ENCODE assay signal across 8 mouse cellular contexts in the genomic region with DNA sequence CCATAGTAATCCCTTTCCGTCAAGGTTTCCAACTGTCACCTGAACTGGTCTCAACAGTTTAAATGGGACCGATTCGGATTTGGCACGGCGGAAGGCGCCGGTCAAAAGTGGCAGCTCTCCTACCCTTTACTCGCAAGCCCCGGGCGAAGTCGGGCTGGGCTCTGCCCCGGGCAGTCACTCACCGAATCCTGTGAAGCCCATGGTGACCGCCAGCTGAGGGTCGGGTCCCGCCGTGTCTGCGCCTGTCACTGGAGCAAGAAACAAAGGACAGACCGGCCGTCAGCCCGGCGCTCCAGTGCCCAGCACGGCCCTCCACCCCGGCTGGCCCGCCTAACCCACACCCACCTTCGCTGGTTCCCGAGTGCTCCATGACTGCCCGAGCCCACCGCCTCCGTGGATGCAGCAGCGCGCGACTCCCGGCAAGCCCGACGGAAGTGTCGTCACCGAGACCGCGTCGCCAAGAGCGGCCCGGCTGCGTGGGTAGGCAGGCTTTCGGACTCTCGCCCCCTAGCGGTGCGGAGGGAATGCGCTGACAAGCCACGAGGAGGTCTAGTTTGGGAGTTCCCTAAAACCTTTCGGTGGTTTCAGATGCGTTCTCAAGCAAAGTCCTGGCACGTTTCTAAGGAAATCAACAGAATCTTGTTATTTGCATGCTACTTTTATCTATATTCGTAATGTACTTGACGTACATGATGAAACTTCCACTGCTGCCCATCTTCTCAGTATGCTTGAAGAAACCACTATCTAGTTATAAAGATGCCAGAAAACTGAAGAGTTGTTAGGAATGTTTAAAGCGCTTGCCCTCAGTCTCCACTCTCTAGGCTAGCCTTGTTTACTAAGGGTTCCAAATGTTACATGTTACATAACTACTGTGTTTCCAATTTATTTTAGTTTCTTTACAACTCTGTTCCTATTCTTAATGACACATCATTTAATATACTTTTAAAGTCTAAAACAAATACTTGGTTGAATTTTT. TPM values are rescaled to one million over a fixed set of nuclear protein-coding genes. Genes with fewer than 3 reads are reported as not detected.
DNase-seq lines count a peak whose midpoint lies in the region; ATAC-seq lines count a peak whose summit lies in the region.

A gene (minus strand): TSS at position 436 of the 976 bp plus-strand sequence.

- H3K9ac ChIP-seq in hindbrain, embryonic 16.5 days (ENCODE audit: low read depth, low read length): peak within 1 kb of the TSS; percentile 85

- 0 out of 2 replicates have a peak, but pooled peaks cover 3% of the 10 kb centered on the region for H3K36me3 ChIP-seq in hindbrain, embryonic 16.5 days (ENCODE audit: control insufficient read depth, insufficient read depth, low read length)
- H3K36me3 ChIP-seq in macrophage (ENCODE audit: inconsistent target): no peaks in the 10 kb centered on the region

- peak within 1 kb of the TSS; percentile 64 for H3K4me2 ChIP-seq in hindbrain, embryonic 16.5 days (ENCODE audit: low read length)

- peak; percentile 97 for ATAC-seq in hindbrain, embryonic 16.5 days

- DNase-seq in WW6 (ENCODE audit: low read depth, low spot score): peak; percentile 88
- DNase-seq in cerebellum, postnatal 4 days (ENCODE audit: low spot score in 2 of 2): peak; percentile 99
- DNase-seq in gastrocnemius, adult 18-20 months (ENCODE audit: low spot score): peak; percentile 96
- peak; percentile 100 for DNase-seq in left cerebral cortex, adult 18-20 months (ENCODE audit: low spot score in 2 of 2)
- peak; percentile 98 for DNase-seq in right cerebral cortex, adult 18-20 months
- peak; percentile 94 for DNase-seq in urinary bladder, postnatal 10 days (ENCODE audit: low spot score)

- H3K79me2 ChIP-seq in macrophage (ENCODE audit: inconsistent target): peaks cover 43% of the 10 kb centered on the region

- peak within 1 kb of the TSS; percentile 63; the same call in 1 of the 2 replicates for H3K27ac ChIP-seq in hindbrain, embryonic 16.5 days (ENCODE audit: low read depth, low read length)
- H3K27ac ChIP-seq in macrophage: no peak within 1 kb of the TSS

- H3K4me3 ChIP-seq in hindbrain, embryonic 16.5 days (ENCODE audit: low read length): peak within 1 kb of the TSS; percentile 89
- H3K4me3 ChIP-seq in macrophage (ENCODE audit: inconsistent target): peak within 1 kb of the TSS; percentile 83

- H3K27me3 ChIP-seq in hindbrain, embryonic 16.5 days (replicated peaks; ENCODE audit: control insufficient read depth, insufficient read depth, low read length): no peaks in the 10 kb centered on the region

- peaks cover 4% of the 10 kb centered on the region for H3K4me1 ChIP-seq in hindbrain, embryonic 16.5 days (ENCODE audit: control insufficient read depth, insufficient read depth, low read depth, low read length)

- WGBS in hindbrain, embryonic 16.5 days: 3% methylated on average over 55 of the region's 56 CpGs
- 2% methylated on average over 50 of the region's 56 CpGs for WGBS in macrophage (ENCODE audit: missing documents)

- no peaks in the 10 kb centered on the region for H3K9me3 ChIP-seq in hindbrain, embryonic 16.5 days (ENCODE audit: control insufficient read depth, low read length)

RNA-seq across cellular contexts. Expression of the gene that starts here (rescaled TPM):
- 10 to 100 TPM; 18.5 to 20.3 TPM for total RNA-seq in gastrocnemius, adult 18-20 months (2021)
- 71.3 and 75.2 TPM in 2 replicates for polyA plus RNA-seq in hindbrain, embryonic 16.5 days (2015; fragmentation: Nextera tagmentation; extraction: Ambion mirVana)
- total RNA-seq in left cerebral cortex, adult 18-20 months (2021): 10 to 100 TPM; 35.7 to 37.6 TPM
- 10 to 100 TPM; 53.1 to 82.7 (median 66.8) TPM for total RNA-seq in macrophage (2018; cell fraction: chromatin; rRNA removed)
- total RNA-seq in macrophage (2018; cell fraction: cytosol; rRNA removed): 10 to 100 TPM; 31.9 to 47.2 (median 37.1) TPM
- 10 to 100 TPM; 33.1 to 62.7 (median 43.1) TPM for total RNA-seq in macrophage (2018; cell fraction: nucleus; rRNA removed)
- polyA plus RNA-seq in macrophage (2018): 30.9 to 40.5 TPM (median 35.5 TPM) in 3 replicates
